Mouse (Mus musculus) erythroblast, embryonic 14.5 days (primary cell): Measurements from ENCODE around the gene Slc39a12. TPM values are rescaled to one million over a fixed set of nuclear protein-coding genes. Genes with fewer than 3 reads are reported as not detected.

Experiments used
- H3K27me3 ChIP-seq: 2 replicates; pipeline ENCODE4 v1.6.1; 2012; ENCODE audit warnings: inconsistent platforms; ENCODE audit not compliant: control insufficient read depth
- H3K36me3 ChIP-seq: 2 replicates; pipeline ENCODE4 v1.6.1; 2012; ENCODE audit warnings: mild to moderate bottlenecking, inconsistent platforms; ENCODE audit not compliant: control insufficient read depth
- H3K4me1 ChIP-seq: 2 replicates; pipeline ENCODE4 v1.6.1; 2012; ENCODE audit warnings: inconsistent platforms; ENCODE audit not compliant: control insufficient read depth
- H3K4me3 ChIP-seq: replicated peaks from 2 replicates; pipeline ENCODE3; 2012; ENCODE audit warnings: moderate library complexity, mild to moderate bottlenecking, inconsistent platforms
- H3K9me3 ChIP-seq: 2 replicates; pipeline ENCODE4 v1.6.1; 2012; ENCODE audit warnings: low read length, inconsistent platforms, mixed read lengths; ENCODE audit not compliant: control insufficient read depth
- GATA1 ChIP-seq: IDR thresholded peaks from 2 replicates; pipeline ENCODE4 v1.6.1; 2012; ENCODE audit warnings: low read length, inconsistent platforms, mixed read lengths
- TAL1 ChIP-seq: IDR thresholded peaks from 3 replicates; pipeline ENCODE4 v1.6.1; 2012; ENCODE audit warnings: low read length, inconsistent platforms, mixed read lengths
- polyA plus RNA-seq: library from polyadenylated mRNA; stranded (reverse); fragments of >175 nt; gene quantifications from 2 replicates; pipeline ENCODE4 v1.2.3, GENCODE M21; 2012

Slc39a12 gene
- polyA plus RNA-seq, 1 experiment, result not detected

- no peaks in the 10 kb centered on the region for H3K27me3 ChIP-seq
- no peak for TF ChIP-seq TAL1
- TF ChIP-seq GATA1, result no peak
- no peaks in the 10 kb centered on the region for H3K4me1 ChIP-seq
- H3K9me3 ChIP-seq, result no peaks in the 10 kb centered on the region
- H3K4me3 ChIP-seq, result no peak overlapping the region
- H3K36me3 ChIP-seq, result no peaks in the 10 kb centered on the region
Observed at GRCm38 (mm10) chr2:14454946-14455631, 67.0 kb downstream of the Slc39a12 start.

- H3K27me3 ChIP-seq, result no peaks in the 10 kb centered on the region
- no peaks in the 10 kb centered on the region for H3K9me3 ChIP-seq
- H3K36me3 ChIP-seq, result no peaks in the 10 kb centered on the region
- no peak for TF ChIP-seq TAL1
- no peak for TF ChIP-seq GATA1
- H3K4me3 ChIP-seq, result no peak overlapping the region
- H3K4me1 ChIP-seq, result no peaks in the 10 kb centered on the region
Observed at GRCm38 (mm10) chr2:14464438-14464837, 76.3 kb downstream of the Slc39a12 start.

- Histone ChIP-seq H3K27me3 (no peaks in the 10 kb centered on the region), H3K4me3 (no peak overlapping the region), H3K4me1 (no peaks in the 10 kb centered on the region), H3K36me3 (no peaks in the 10 kb centered on the region), H3K9me3 (no peaks in the 10 kb centered on the region)
- TF ChIP-seq TAL1 (no peak), GATA1 (no peak)
Observed at GRCm38 (mm10) chr2:14494132-14494531, 106.0 kb downstream of the Slc39a12 start.

- no peak for TF ChIP-seq TAL1
- TF ChIP-seq GATA1, result no peak
- no peaks in the 10 kb centered on the region for H3K36me3 ChIP-seq
- no peaks in the 10 kb centered on the region for H3K9me3 ChIP-seq
- H3K4me1 ChIP-seq, result no peaks in the 10 kb centered on the region
- H3K27me3 ChIP-seq, result no peaks in the 10 kb centered on the region
- no peak overlapping the region for H3K4me3 ChIP-seq
Observed at GRCm38 (mm10) chr2:14496150-14496549, 108.0 kb downstream of the Slc39a12 start.

- TF ChIP-seq GATA1 (no peak), TAL1 (no peak)
- Histone ChIP-seq H3K36me3 (no peaks in the 10 kb centered on the region), H3K27me3 (no peaks in the 10 kb centered on the region), H3K4me1 (no peaks in the 10 kb centered on the region), H3K4me3 (no peak overlapping the region), H3K9me3 (no peaks in the 10 kb centered on the region)
Observed at GRCm38 (mm10) chr2:14502482-14502881, 114.4 kb downstream of the Slc39a12 start.

GRCm38 (mm10) chr2:14518237-14518636 lies 130.1 kb downstream of the Slc39a12 start:
- no peaks in the 10 kb centered on the region for H3K4me1 ChIP-seq
- H3K27me3 ChIP-seq, result no peaks in the 10 kb centered on the region
- H3K36me3 ChIP-seq, result no peaks in the 10 kb centered on the region
- no peak overlapping the region for H3K4me3 ChIP-seq
- TF ChIP-seq TAL1 (no peak), GATA1 (no peak)
- H3K9me3 ChIP-seq, result no peaks in the 10 kb centered on the region

GRCm38 (mm10) chr2:14534325-14535077 lies 146.4 kb downstream of the Slc39a12 start:
- no peak for TF ChIP-seq TAL1
- no peak for TF ChIP-seq GATA1
- H3K27me3 ChIP-seq, result no peaks in the 10 kb centered on the region

GRCm38 (mm10) chr2:14535246-14535671 lies 147.1 kb downstream of the Slc39a12 start:
- Histone ChIP-seq H3K27me3 (no peaks in the 10 kb centered on the region), H3K9me3 (no peaks in the 10 kb centered on the region), H3K4me3 (no peak overlapping the region), H3K36me3 (no peaks in the 10 kb centered on the region), H3K4me1 (no peaks in the 10 kb centered on the region)
- TF ChIP-seq TAL1 (no peak), GATA1 (no peak)

More at GRCm38 (mm10) chr2:14534325-14535077, 146.4 kb downstream of the Slc39a12 start:
- Histone ChIP-seq H3K4me3 (no peak overlapping the region), H3K4me1 (no peaks in the 10 kb centered on the region), H3K36me3 (no peaks in the 10 kb centered on the region), H3K9me3 (no peaks in the 10 kb centered on the region)

GRCm38 (mm10) chr2:14537781-14538180 lies 149.7 kb downstream of the Slc39a12 start:
- Histone ChIP-seq H3K36me3 (no peaks in the 10 kb centered on the region), H3K27me3 (no peaks in the 10 kb centered on the region), H3K4me1 (no peaks in the 10 kb centered on the region), H3K9me3 (no peaks in the 10 kb centered on the region), H3K4me3 (no peak overlapping the region)
- TF ChIP-seq GATA1 (no peak), TAL1 (no peak)
